Comparison of ENCODE assay signal across 27 mouse cellular contexts in the genomic region with DNA sequence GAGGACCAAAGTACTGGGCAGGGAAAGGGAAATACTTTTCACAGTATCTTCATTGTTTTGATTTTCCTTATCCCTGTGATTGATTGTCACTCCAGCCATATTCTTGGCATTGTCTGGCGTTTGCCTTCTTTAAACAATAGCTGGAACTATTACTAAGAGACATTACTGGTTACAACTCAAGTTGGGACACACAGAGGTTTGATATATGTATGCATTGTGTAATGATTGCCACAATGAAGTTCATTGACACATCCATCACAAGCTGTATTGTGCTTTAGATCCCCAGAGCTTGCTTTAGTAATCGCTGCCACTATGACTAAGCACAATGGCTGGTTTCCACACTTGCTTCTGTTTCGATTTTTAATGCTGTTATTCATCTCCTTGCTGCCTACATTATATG. TPM values are rescaled to one million over a fixed set of nuclear protein-coding genes. Genes with fewer than 3 reads are reported as not detected.
DNase-seq lines count a peak whose midpoint lies in the region; ATAC-seq and TF ChIP-seq lines count a peak whose summit lies in the region.
"Had no signal": no experiment of that assay in that cellular context is flagged by ENCODE, and none has a peak within 500 bp of the region (broad histone marks: within the 10 kb centered on the region; RNA-seq: fewer than 3 reads in every experiment).

No protein-coding gene starts in this region.

- WGBS in lung, embryonic 14.5 days, result 55% methylated on average over 3 of the region's 3 CpGs
- WGBS in forebrain, embryonic 14.5 days, result 73% methylated on average over 3 of the region's 3 CpGs

- H3K27me3 ChIP-seq in lung, embryonic 14.5 days (ENCODE audit: insufficient read depth, low read length), result no peaks in the 10 kb centered on the region
- no peaks in the 10 kb centered on the region for H3K27me3 ChIP-seq in forebrain, embryonic 14.5 days (replicated peaks; ENCODE audit: control insufficient read depth, insufficient read depth, low read length)
- H3K27me3 ChIP-seq: embryonic facial prominence, embryonic 15.5 days; forebrain, embryonic 12.5 days had no signal

- no peak overlapping the region for H3K9ac ChIP-seq in lung, embryonic 14.5 days
- no peak overlapping the region for H3K9ac ChIP-seq in forebrain, embryonic 14.5 days (ENCODE audit: low read length)
- H3K9ac ChIP-seq: embryonic facial prominence, embryonic 15.5 days; forebrain, embryonic 12.5 days; forebrain, postnatal 0 days; hindbrain, embryonic 14.5 days had no signal

- TF ChIP-seq CTCF in lung, embryonic 14.5 days (IDR thresholded peaks at IDR 0.05; ENCODE audit: low read depth), result no peak

- peak; percentile 12 for DNase-seq in lung, embryonic 14.5 days
- no peak for DNase-seq in lung, postnatal 36 days
- peak; percentile 56 for DNase-seq in 3T3-L1 (ENCODE audit: low read depth, low spot score)
- no peak for DNase-seq in thymus, postnatal 25 days
- DNase-seq in left cerebral cortex, adult 9 months (ENCODE audit: low spot score in 2 of 2), result no peak
- no peak for DNase-seq in forebrain, embryonic 14.5 days (ENCODE audit: low spot score)
- DNase-seq: adrenal gland, adult 8-10 months; adrenal gland, postnatal 36 days; cerebellum, adult 2 months; cerebellum, postnatal 10 days; embryo, embryonic 11 days; forebrain, postnatal 0 days; gastrocnemius, postnatal 14 days; heart, adult 11 months; heart, postnatal 10 days; heart, postnatal 4 days had no signal

- no peak overlapping the region for H3K4me3 ChIP-seq in lung, embryonic 14.5 days (ENCODE audit: low read depth, low read length)
- no peak overlapping the region for H3K4me3 ChIP-seq in forebrain, embryonic 14.5 days (ENCODE audit: low read depth, low read length)
- H3K4me3 ChIP-seq: embryonic facial prominence, embryonic 15.5 days; erythroblast, embryonic 14.5 days; forebrain, embryonic 12.5 days; heart, embryonic 10.5 days had no signal

- no peak overlapping the region for H3K4me2 ChIP-seq in lung, embryonic 14.5 days
- H3K4me2 ChIP-seq in forebrain, embryonic 14.5 days (ENCODE audit: low read length), result no peak overlapping the region
- H3K4me2 ChIP-seq: embryonic facial prominence, embryonic 15.5 days; forebrain, embryonic 12.5 days; hindbrain, embryonic 14.5 days had no signal

- no peaks in the 10 kb centered on the region for H3K4me1 ChIP-seq in lung, embryonic 14.5 days (ENCODE audit: insufficient read depth)
- no peaks in the 10 kb centered on the region for H3K4me1 ChIP-seq in forebrain, embryonic 14.5 days (ENCODE audit: control insufficient read depth, insufficient read depth, low read length)
- H3K4me1 ChIP-seq: embryonic facial prominence, embryonic 15.5 days; forebrain, embryonic 12.5 days; heart, embryonic 10.5 days had no signal

- H3K27ac ChIP-seq in lung, embryonic 14.5 days (ENCODE audit: low read depth), result no peak overlapping the region
- H3K27ac ChIP-seq in forebrain, embryonic 14.5 days (ENCODE audit: low read depth, low read length), result no peak overlapping the region
- H3K27ac ChIP-seq: embryonic facial prominence, embryonic 15.5 days; forebrain, embryonic 12.5 days; heart, embryonic 10.5 days; hindbrain, embryonic 14.5 days had no signal

- H3K36me3 ChIP-seq in lung, embryonic 14.5 days (ENCODE audit: insufficient read depth), result no peaks in the 10 kb centered on the region
- no peaks in the 10 kb centered on the region for H3K36me3 ChIP-seq in forebrain, embryonic 14.5 days (ENCODE audit: control insufficient read depth, insufficient read depth, low read length)
- H3K36me3 ChIP-seq: embryonic facial prominence, embryonic 15.5 days; forebrain, embryonic 12.5 days; heart, embryonic 10.5 days had no signal

- ATAC-seq in lung, embryonic 14.5 days (ENCODE audit: insufficient read depth), result no peak
- ATAC-seq in common myeloid progenitor, adult 5-6 weeks (replicated peaks; ENCODE audit: low read depth, poor library complexity, severe bottlenecking), result peak; percentile 43
- ATAC-seq in hematopoietic stem cell, adult 5-6 weeks (replicated peaks in 1 of 2; ENCODE audit: insufficient read depth in 1 of 2, low FRiP score in 2 of 2, low TSS enrichment in 1 of 2, low read depth in 1 of 2, poor library complexity in 2 of 2, severe bottlenecking in 2 of 2), result peak; percentile 13 to 68; a peak in 1 of 4 replicates
- ATAC-seq in forebrain, embryonic 14.5 days, result no peak
- ATAC-seq: forebrain, postnatal 0 days had no signal

- no peaks in the 10 kb centered on the region for H3K9me3 ChIP-seq in lung, embryonic 14.5 days (ENCODE audit: low read depth, low read length)
- H3K9me3 ChIP-seq in forebrain, embryonic 14.5 days (replicated peaks; ENCODE audit: control insufficient read depth, low read length), result no peaks in the 10 kb centered on the region
- H3K9me3 ChIP-seq: embryonic facial prominence, embryonic 15.5 days; forebrain, embryonic 12.5 days; heart, embryonic 10.5 days had no signal

RNA-seq across cellular contexts. Expression of a gene that starts 59.6 kb away (rescaled TPM):
- not detected in 2 replicates for polyA plus RNA-seq in lung, embryonic 14.5 days (2014; fragmentation: Nextera tagmentation; extraction: Ambion mirVana)
- not detected in 2 replicates for total RNA-seq in common myeloid progenitor, adult 5-6 weeks (2017)
- not detected in 2 replicates for total RNA-seq in hematopoietic stem cell, adult 5-6 weeks (2017)
- not detected in 2 replicates for polyA plus RNA-seq in forebrain, embryonic 14.5 days (2014; fragmentation: Nextera tagmentation; extraction: Ambion mirVana)
- total RNA-seq: adrenal gland, adult 8-10 months; adrenal gland, postnatal 36 days; ES-E14; forebrain, postnatal 0 days; gastrocnemius, adult 18-20 months; gastrocnemius, postnatal 14 days; heart, postnatal 10 days; heart, postnatal 4 days had no signal
- polyA plus RNA-seq: cerebellum, adult 2 months; embryonic facial prominence, embryonic 11.5 days; embryonic facial prominence, embryonic 15.5 days; erythroblast, embryonic 14.5 days; forebrain, embryonic 12.5 days; forebrain, postnatal 0 days; heart, embryonic 10.5 days; heart, embryonic 14.5 days; hindbrain, embryonic 14.5 days had no signal

Comparison
In these comparisons a context has a peak if more than half of its experiments do, and no peak if none do; other contexts are left out.
1. DNase-seq: peak in lung, embryonic 14.5 days (single experiment) and 3T3-L1 (single experiment); none in lung, postnatal 36 days (single experiment), thymus, postnatal 25 days (single experiment), left cerebral cortex, adult 9 months (0 of 2) and forebrain, embryonic 14.5 days (single experiment).
2. ATAC-seq: peak in common myeloid progenitor, adult 5-6 weeks (single experiment) and hematopoietic stem cell, adult 5-6 weeks (2 of 2); none in lung, embryonic 14.5 days (single experiment) and forebrain, embryonic 14.5 days (single experiment).